Mouse (Mus musculus): ENCODE measurements around the gene Prm1. TPM values are rescaled to one million over a fixed set of nuclear protein-coding genes. Genes with fewer than 3 reads are reported as not detected.
"Not testable (repeated sequence)": the region's sequence is repeated elsewhere in the genome, so short reads cannot be mapped to it uniquely, and the experiment has no call there.

Gene Prm1
- polyA plus RNA-seq, 1 experiment: not detected

DNA sequence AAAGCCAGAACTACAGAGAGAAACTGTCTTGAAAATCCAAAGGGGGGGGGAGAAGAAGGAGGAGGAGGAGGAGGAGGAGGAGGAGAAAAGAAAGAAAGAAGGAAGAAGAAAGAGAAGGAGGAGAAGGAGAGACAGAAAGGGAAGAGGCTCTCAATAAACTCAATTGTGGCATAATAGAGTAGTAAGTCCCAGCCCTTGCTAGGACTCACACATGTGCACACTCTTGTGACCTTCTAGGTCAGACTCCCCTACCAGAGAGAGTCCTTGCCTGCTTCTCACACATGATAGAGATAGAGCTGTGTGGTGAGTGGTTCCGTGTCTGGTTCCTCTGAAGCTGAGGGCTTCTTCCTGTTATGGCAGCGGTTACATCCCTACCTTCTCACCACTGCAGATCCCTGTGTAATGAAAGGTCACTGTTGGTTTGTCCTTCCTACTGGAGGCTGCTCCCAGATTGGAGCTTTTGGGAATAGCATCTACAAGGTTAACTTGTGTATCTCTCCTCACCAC, 7.3 kb upstream of the Prm1 start, which contains the start of gene Gm11172:
Gene Gm11172, plus strand, starts transcription at position 51 of the 507 bp plus-strand sequence.
- WGBS: 89% methylated on average over 2 of the region's 2 CpGs
- TF ChIP-seq CTCF (IDR thresholded peaks at IDR 0.05; ENCODE audit: insufficient read depth, low read depth, low read length) (no peak), POLR2A (IDR thresholded peaks at IDR 0.05; ENCODE audit: insufficient read depth, low read depth, low read length) (no peak)
- no peaks in the 10 kb centered on the region for H3K4me1 ChIP-seq (ENCODE audit: control insufficient read depth, insufficient read depth, low read length)
- no peak within 1 kb of the TSS for H3K4me3 ChIP-seq (ENCODE audit: insufficient read depth, low read depth, low read length)
- H3K27ac ChIP-seq (ENCODE audit: insufficient read depth, low read depth, low read length): no peak within 1 kb of the TSS

DNA sequence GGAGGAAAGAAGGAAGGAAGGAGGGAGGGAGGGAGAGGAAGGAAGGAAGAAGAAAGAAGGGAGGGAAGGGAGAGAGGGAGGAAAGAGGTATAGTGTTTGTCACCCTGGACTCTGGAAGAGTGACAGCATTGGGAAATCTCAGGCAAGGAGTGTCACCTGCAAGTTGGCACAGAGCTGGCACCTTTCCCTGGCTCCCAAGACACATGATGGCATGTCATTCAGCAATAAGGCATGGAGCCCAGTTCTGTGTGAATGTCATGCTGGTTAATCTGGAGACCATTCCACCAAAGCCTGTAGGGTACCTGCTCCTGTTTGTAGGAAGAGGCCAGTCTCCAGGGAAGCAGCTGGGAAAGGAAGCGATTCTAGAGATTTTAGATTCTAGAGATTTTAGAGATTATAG, 4.7 kb upstream of the Prm1 start:
- WGBS: 96% methylated on average over 1 of the region's 1 CpGs
- TF ChIP-seq POLR2A (IDR thresholded peaks at IDR 0.05; ENCODE audit: insufficient read depth, low read depth, low read length) (no peak), CTCF (IDR thresholded peaks at IDR 0.05; ENCODE audit: insufficient read depth, low read depth, low read length) (no peak)
- H3K27ac ChIP-seq (ENCODE audit: insufficient read depth, low read depth, low read length): no peak overlapping the region
- no peaks in the 10 kb centered on the region for H3K4me1 ChIP-seq (ENCODE audit: control insufficient read depth, insufficient read depth, low read length)
- H3K4me3 ChIP-seq (ENCODE audit: insufficient read depth, low read depth, low read length): no peak overlapping the region

DNA sequence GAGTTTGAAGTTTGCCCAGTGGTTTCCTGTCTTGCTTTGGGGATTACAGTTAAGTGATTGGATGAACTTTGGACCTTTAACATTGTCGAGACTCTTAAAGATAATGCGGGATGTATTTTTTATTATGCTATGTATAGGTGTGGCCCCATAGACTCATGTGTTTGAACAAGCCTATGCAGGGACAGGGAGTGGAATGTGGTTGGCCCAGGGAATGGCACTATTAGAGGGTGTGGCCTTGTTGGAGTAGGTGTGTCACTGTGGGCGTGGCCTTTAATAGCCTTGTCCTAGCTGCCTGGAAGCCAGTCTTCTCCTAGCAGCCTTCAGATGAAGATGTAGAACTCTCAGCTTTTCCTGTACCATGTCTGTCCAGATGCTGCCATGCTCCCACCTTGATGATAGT, 3.2 kb downstream of the Prm1 start:
- H3K4me1 ChIP-seq (ENCODE audit: control insufficient read depth, insufficient read depth, low read length); H3K4me3 ChIP-seq (ENCODE audit: insufficient read depth, low read depth, low read length); H3K27ac ChIP-seq (ENCODE audit: insufficient read depth, low read depth, low read length): not testable (repeated sequence)
- 91% methylated on average over 3 of the region's 3 CpGs for whole genome bisulfite sequencing

DNA sequence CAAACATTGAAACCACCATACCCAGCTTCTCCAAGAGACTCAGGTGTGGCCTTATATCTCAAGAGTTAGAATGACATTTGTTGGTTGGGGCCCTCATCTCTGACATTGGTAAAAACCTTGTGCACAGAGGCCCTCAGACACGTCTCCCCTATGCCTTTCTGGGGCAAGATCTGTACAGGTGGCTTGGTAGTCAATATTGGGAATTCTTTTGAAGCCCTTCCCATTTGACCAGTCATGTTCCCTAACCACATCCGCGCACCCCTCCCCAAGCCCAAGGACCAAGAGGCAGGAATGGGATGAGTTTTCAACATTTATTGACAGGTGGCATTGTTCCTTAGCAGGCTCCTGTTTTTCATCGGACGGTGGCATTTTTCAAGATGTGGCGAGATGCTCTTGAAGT, 9.6 kb downstream of the Prm1 start, which contains the start of gene Prm2:
Gene Prm2, minus strand, starts transcription at position 101 of the 400 bp plus-strand sequence.
- TF ChIP-seq POLR2A (IDR thresholded peaks at IDR 0.05; ENCODE audit: insufficient read depth, low read depth, low read length): no peak
- TF ChIP-seq CTCF (IDR thresholded peaks at IDR 0.05; ENCODE audit: insufficient read depth, low read depth, low read length): no peak
- H3K4me3 ChIP-seq (ENCODE audit: insufficient read depth, low read depth, low read length): no peak within 1 kb of the TSS
- 90% methylated on average over 6 of the region's 6 CpGs for WGBS
- no peaks in the 10 kb centered on the region for H3K4me1 ChIP-seq (ENCODE audit: control insufficient read depth, insufficient read depth, low read length)
- H3K27ac ChIP-seq (ENCODE audit: insufficient read depth, low read depth, low read length): no peak within 1 kb of the TSS

DNA sequence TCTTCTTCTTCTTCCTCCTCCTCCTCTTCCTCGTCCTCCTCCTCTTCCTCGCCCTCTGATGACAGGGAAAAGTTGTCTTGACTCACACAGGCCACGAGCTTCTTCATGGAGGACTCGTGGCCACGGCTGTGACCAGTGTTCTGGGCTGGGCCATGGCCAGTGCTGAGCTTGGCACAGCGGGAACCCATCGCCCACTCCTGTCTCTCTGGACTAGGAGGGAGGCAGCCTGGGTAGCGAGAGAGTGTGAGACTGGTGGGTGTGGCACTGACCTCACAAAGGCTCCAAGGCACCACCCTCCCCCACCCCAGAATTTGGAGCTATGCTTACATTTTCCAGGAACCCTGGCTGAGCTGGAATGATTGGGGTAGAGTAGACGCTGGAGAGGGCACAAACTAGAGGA, 14.9 kb downstream of the Prm1 start, which contains the start of gene Prm3:
Gene Prm3, minus strand, starts transcription at position 213 of the 400 bp plus-strand sequence.
- Histone ChIP-seq H3K4me3 (ENCODE audit: insufficient read depth, low read depth, low read length) (no peak within 1 kb of the TSS), H3K4me1 (ENCODE audit: control insufficient read depth, insufficient read depth, low read length) (peaks cover 6% of the 10 kb centered on the region), H3K27ac (ENCODE audit: insufficient read depth, low read depth, low read length) (no peak within 1 kb of the TSS)
- 80% methylated on average over 9 of the region's 9 CpGs for WGBS
- TF ChIP-seq POLR2A (IDR thresholded peaks at IDR 0.05; ENCODE audit: insufficient read depth, low read depth, low read length) (no peak), CTCF (IDR thresholded peaks at IDR 0.05; ENCODE audit: insufficient read depth, low read depth, low read length) (no peak)

DNA sequence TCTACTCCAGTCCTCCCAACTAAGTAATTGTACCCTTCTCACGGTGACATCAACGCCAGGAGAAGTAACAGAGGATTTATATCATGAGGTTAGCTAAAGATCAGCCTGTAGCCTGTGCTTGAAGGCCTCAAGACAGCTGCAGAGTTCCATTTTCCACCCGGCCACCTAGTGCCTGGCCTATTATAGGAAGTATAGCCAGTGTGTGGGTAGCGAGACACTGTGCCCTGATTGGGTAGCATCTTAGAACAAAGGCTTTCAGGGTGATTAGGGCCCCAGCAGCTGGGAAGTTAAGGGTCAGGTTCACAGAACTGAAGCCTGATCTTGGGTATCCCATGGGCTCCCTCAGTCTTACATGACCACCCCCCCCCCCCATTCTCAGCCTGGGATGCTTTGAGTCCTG, 16.8 kb downstream of the Prm1 start:
- Histone ChIP-seq H3K27ac (ENCODE audit: insufficient read depth, low read depth, low read length) (no peak overlapping the region), H3K4me3 (ENCODE audit: insufficient read depth, low read depth, low read length) (no peak overlapping the region), H3K4me1 (ENCODE audit: control insufficient read depth, insufficient read depth, low read length) (peaks cover 15% of the 10 kb centered on the region)
- TF ChIP-seq POLR2A (IDR thresholded peaks at IDR 0.05; ENCODE audit: insufficient read depth, low read depth, low read length) (no peak), CTCF (IDR thresholded peaks at IDR 0.05; ENCODE audit: insufficient read depth, low read depth, low read length) (no peak)
- 72% methylated on average over 4 of the region's 4 CpGs for WGBS

DNA sequence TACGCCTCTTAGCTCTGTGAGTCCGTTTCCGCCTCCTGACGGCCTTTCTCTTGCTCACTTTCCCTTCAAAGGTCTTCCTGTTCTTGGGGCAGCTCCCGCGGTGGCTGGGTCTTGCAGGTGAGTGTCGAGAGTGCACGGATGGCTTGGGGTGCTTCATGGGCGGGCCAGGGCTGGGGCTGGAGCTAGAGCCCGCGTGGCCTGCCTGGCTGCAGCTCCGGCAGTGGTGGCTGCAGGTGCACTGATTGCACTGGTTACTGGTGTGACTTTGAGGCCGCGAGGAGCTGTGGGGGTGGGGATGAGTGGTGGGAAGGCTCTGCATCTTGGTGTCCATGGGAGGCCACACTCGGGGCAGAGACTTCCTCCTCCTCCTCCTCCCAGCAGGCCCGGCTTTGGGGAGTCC, 17.4 kb downstream of the Prm1 start, which contains the start of gene Tnp2:
Gene Tnp2, minus strand, starts transcription at position 390 of the 400 bp plus-strand sequence.
- peaks cover 15% of the 10 kb centered on the region for H3K4me1 ChIP-seq (ENCODE audit: control insufficient read depth, insufficient read depth, low read length)
- TF ChIP-seq CTCF (IDR thresholded peaks at IDR 0.05; ENCODE audit: insufficient read depth, low read depth, low read length) (no peak), POLR2A (IDR thresholded peaks at IDR 0.05; ENCODE audit: insufficient read depth, low read depth, low read length) (no peak)
- no peak within 1 kb of the TSS for H3K27ac ChIP-seq (ENCODE audit: insufficient read depth, low read depth, low read length)
- 71% methylated on average over 16 of the region's 16 CpGs for WGBS
- H3K4me3 ChIP-seq (ENCODE audit: insufficient read depth, low read depth, low read length): no peak within 1 kb of the TSS

DNA sequence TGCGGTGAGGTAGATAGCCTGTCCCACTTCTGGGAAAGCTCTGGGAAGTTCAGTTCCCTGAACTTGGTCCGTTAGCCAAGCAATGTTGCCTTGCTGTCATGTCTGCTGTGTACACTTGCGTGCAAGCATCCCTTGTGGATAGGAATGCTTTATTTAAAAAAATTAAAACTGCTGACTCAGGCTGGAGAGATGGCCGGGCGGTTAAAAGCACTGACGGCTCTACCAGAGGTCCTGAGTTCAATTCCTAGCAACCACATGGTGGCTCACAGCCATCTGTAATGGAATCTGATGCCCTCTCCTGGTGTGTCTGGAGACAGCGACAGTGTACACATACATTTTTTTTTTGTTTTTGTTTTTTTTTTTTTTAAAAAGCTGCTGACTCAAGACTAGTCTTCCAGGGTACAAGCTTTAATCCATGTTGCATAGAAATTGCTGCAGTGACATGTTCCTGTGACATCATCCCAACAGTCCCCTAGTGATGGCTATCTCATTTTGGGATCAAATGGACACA, 18.0 kb downstream of the Prm1 start:
- Histone ChIP-seq H3K4me1 (ENCODE audit: control insufficient read depth, insufficient read depth, low read length) (peaks cover 21% of the 10 kb centered on the region), H3K4me3 (ENCODE audit: insufficient read depth, low read depth, low read length) (no peak overlapping the region), H3K27ac (ENCODE audit: insufficient read depth, low read depth, low read length) (no peak overlapping the region)
- TF ChIP-seq CTCF (IDR thresholded peaks at IDR 0.05; ENCODE audit: insufficient read depth, low read depth, low read length) (no peak), POLR2A (IDR thresholded peaks at IDR 0.05; ENCODE audit: insufficient read depth, low read depth, low read length) (no peak)
- 84% methylated on average over 7 of the region's 7 CpGs for WGBS

DNA sequence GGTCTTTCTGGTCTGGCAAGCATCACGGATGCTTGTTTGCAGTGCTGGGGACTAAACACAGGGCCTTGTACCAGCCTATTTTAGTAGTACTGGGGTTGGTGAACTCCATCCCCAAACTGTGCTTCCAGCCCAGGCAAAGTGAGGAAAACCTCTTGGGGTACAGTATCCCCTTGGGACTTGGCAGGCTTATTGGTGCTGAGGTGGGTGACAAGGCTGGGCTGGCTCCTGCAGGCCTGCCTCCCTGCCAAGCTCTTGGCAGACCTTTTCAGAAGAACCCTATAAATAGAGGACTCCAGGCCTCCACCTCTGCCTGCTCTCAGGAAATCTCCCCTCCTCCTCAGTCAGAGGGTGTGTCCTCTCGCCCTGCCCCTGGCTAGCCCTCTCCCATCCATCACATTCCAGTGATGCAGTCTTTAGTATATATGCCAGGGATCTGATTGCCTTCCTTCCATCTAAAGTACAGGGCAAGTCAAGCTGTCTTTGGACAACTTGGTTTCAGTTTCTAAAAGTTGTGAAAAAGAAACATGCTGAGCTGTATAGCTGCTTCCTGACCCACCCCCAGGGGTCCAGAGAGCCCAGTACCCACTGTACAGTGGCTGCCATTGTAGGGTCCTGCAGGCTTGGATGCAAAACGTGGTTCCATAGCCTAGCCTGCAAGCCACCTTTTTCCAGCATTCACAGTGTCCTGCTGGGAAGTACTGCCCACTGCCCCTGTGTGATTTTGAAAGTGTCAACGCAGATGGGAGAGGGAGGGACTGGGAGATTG, 18.7 kb downstream of the Prm1 start:
- H3K4me3 ChIP-seq (ENCODE audit: insufficient read depth, low read depth, low read length): no peak overlapping the region
- H3K27ac ChIP-seq (ENCODE audit: insufficient read depth, low read depth, low read length): no peak overlapping the region; the same call in 1 of the 2 replicates
- TF ChIP-seq CTCF (IDR thresholded peaks at IDR 0.05; ENCODE audit: insufficient read depth, low read depth, low read length) (no peak), POLR2A (IDR thresholded peaks at IDR 0.05; ENCODE audit: insufficient read depth, low read depth, low read length) (no peak)
- H3K4me1 ChIP-seq (ENCODE audit: control insufficient read depth, insufficient read depth, low read length): peaks cover 24% of the 10 kb centered on the region
- WGBS: 68% methylated on average over 4 of the region's 4 CpGs

Measured in olfactory bulb, adult 2 months (tissue).